Mouse (Mus musculus) intestine, embryonic 15.5 days (tissue): ENCODE data around the gene Nhsl1. TPM values are rescaled to one million over a fixed set of nuclear protein-coding genes. Genes with fewer than 3 reads are reported as not detected.

Experiments
- ATAC-seq: fragments of 200-750 bp; cut with Nextera tagmentation; 2 replicates; pipeline ENCODE4 v1.8.0; 2017; ENCODE audit warnings: moderate TSS enrichment, moderate library complexity
- H3K27ac ChIP-seq: fragments of 300-500 bp; sonication (generic); 2 replicates; pipeline ENCODE4 v1.5.1; 2015; ENCODE audit warnings: mild to moderate bottlenecking, inconsistent platforms
- H3K27me3 ChIP-seq: fragments of 300-500 bp; sonication (generic); replicated peaks from 2 replicates; pipeline ENCODE4 v1.6.1; 2015; ENCODE audit warnings: inconsistent platforms
- H3K36me3 ChIP-seq: fragments of 300-500 bp; sonication (generic); 2 replicates; pipeline ENCODE4 v1.6.1; 2015; ENCODE audit warnings: inconsistent platforms
- H3K4me1 ChIP-seq: fragments of 300-500 bp; sonication (generic); replicated peaks from 2 replicates; pipeline ENCODE4 v1.6.1; 2015; ENCODE audit warnings: inconsistent platforms
- H3K4me2 ChIP-seq: fragments of 300-500 bp; sonication (generic); replicated peaks from 2 replicates; pipeline ENCODE4 v1.6.1; 2015; ENCODE audit warnings: mild to moderate bottlenecking, inconsistent platforms
- H3K4me3 ChIP-seq: fragments of 300-500 bp; sonication (generic); replicated peaks from 2 replicates; pipeline ENCODE4 v1.5.1; 2015; ENCODE audit warnings: inconsistent platforms
- H3K9ac ChIP-seq: fragments of 300-500 bp; sonication (generic); 2 replicates; pipeline ENCODE4 v1.6.1; 2015; ENCODE audit warnings: inconsistent platforms
- H3K9me3 ChIP-seq: fragments of 300-500 bp; sonication (generic); 2 replicates; pipeline ENCODE4 v1.6.1; 2016; ENCODE audit warnings: inconsistent platforms
- WGBS: fragments of 180-500 bp; shearing (Covaris S2); methylation state at CpG from one replicate; pipeline ENCODE4 v1.1.7; 2015; 5-methylcytosine and 5-hydroxymethylcytosine counted together
- polyA plus RNA-seq: library from polyadenylated mRNA; unstranded; fragments of >200 nt; fragmentation: Nextera tagmentation; extraction: Ambion mirVana; gene quantifications from 2 replicates; pipeline ENCODE4 v1.2.1, GENCODE M21; 2015

The Nhsl1 gene
- polyA plus RNA-seq, 1 experiment from 2014 or later, result 10.0 TPM

GRCm38 (mm10) chr10:18461336-18461735, 142.6 kb downstream of the Nhsl1 start:
- no peak overlapping the region for H3K4me2 ChIP-seq
- 0 out of 2 replicates have a peak, but pooled peaks cover 2% of the 10 kb centered on the region for H3K4me1 ChIP-seq
- no peak overlapping the region for H3K4me3 ChIP-seq
- 90% methylated on average over 13 of the region's 13 CpGs for WGBS
- no peaks in the 10 kb centered on the region for H3K36me3 ChIP-seq
- H3K27me3 ChIP-seq, result no peaks in the 10 kb centered on the region
- no peak overlapping the region for H3K27ac ChIP-seq
- ATAC-seq, result no peak
- no peaks in the 10 kb centered on the region for H3K9me3 ChIP-seq
- H3K9ac ChIP-seq, result no peak overlapping the region

- Histone ChIP-seq H3K27me3 (no peaks in the 10 kb centered on the region), H3K4me2 (peak overlapping the region; percentile 37), H3K4me3 (no peak overlapping the region), H3K9me3 (no peaks in the 10 kb centered on the region), H3K27ac (peak overlapping the region; percentile 71), H3K9ac (no peak overlapping the region), H3K4me1 (peaks cover 7% of the 10 kb centered on the region; the same call in 1 of the 2 replicates), H3K36me3 (no peaks in the 10 kb centered on the region)
- 61% methylated on average over 23 of the region's 23 CpGs for WGBS
- ATAC-seq, result peak; percentile 93
These were observed 144.5 kb downstream of the Nhsl1 start for GRCm38 (mm10) chr10:18463071-18463841.

- H3K4me1 ChIP-seq, result peaks cover 12% of the 10 kb centered on the region; the same call in 1 of the 2 replicates
- peak overlapping the region; percentile 78 for H3K27ac ChIP-seq
- ATAC-seq, result peak; percentile 64
- H3K36me3 ChIP-seq, result no peaks in the 10 kb centered on the region
- no peak overlapping the region for H3K4me3 ChIP-seq
- no peaks in the 10 kb centered on the region for H3K27me3 ChIP-seq
- 34% methylated on average over 4 of the region's 4 CpGs for WGBS
- no peaks in the 10 kb centered on the region for H3K9me3 ChIP-seq
- 0 out of 2 replicates have a peak overlapping the region, but pooled peaks have one; percentile 44 for H3K4me2 ChIP-seq
- no peak overlapping the region for H3K9ac ChIP-seq
These were observed 149.6 kb downstream of the Nhsl1 start for GRCm38 (mm10) chr10:18468396-18468795.

- Histone ChIP-seq H3K4me1 (peaks cover 12% of the 10 kb centered on the region; the same call in 1 of the 2 replicates), H3K9me3 (no peaks in the 10 kb centered on the region), H3K9ac (no peak overlapping the region), H3K27ac (peak overlapping the region; percentile 78), H3K36me3 (no peaks in the 10 kb centered on the region), H3K4me3 (peak overlapping the region; percentile 0; the same call in 1 of the 2 replicates), H3K27me3 (no peaks in the 10 kb centered on the region), H3K4me2 (peak overlapping the region; percentile 44)
- peak; percentile 85 for ATAC-seq
- 2% methylated on average over 17 of the region's 17 CpGs for WGBS
These were observed 150.7 kb downstream of the Nhsl1 start for GRCm38 (mm10) chr10:18469279-18470135.

- no peaks in the 10 kb centered on the region for H3K36me3 ChIP-seq
- peak overlapping the region; percentile 26 for H3K4me3 ChIP-seq
- H3K27ac ChIP-seq, result peak overlapping the region; percentile 36; the same call in 1 of the 2 replicates
- H3K4me1 ChIP-seq, result peaks cover 10% of the 10 kb centered on the region; the same call in 1 of the 2 replicates
- no peaks in the 10 kb centered on the region for H3K9me3 ChIP-seq
- no peak for ATAC-seq
- WGBS, result 57% methylated on average over 20 of the region's 20 CpGs
- H3K4me2 ChIP-seq, result peak overlapping the region; percentile 44
- H3K27me3 ChIP-seq, result no peaks in the 10 kb centered on the region
- H3K9ac ChIP-seq, result peak overlapping the region; percentile 21; the same call in 1 of the 2 replicates
These were observed 151.7 kb downstream of the Nhsl1 start for GRCm38 (mm10) chr10:18470351-18471060.

GRCm38 (mm10) chr10:18471648-18472047, 152.9 kb downstream of the Nhsl1 start:
- no peaks in the 10 kb centered on the region for H3K27me3 ChIP-seq
- peak overlapping the region; percentile 44; the same call in 1 of the 2 replicates for H3K4me2 ChIP-seq
- ATAC-seq, result no peak; the same call in 1 of the 2 replicates
- no peaks in the 10 kb centered on the region for H3K9me3 ChIP-seq
- H3K27ac ChIP-seq, result no peak overlapping the region
- H3K36me3 ChIP-seq, result no peaks in the 10 kb centered on the region
- 74% methylated on average over 5 of the region's 5 CpGs for WGBS
- H3K9ac ChIP-seq, result no peak overlapping the region
- peaks cover 10% of the 10 kb centered on the region; the same call in 1 of the 2 replicates for H3K4me1 ChIP-seq
- H3K4me3 ChIP-seq, result no peak overlapping the region

- Histone ChIP-seq H3K9ac (no peak overlapping the region), H3K4me3 (no peak overlapping the region), H3K27ac (no peak overlapping the region), H3K9me3 (no peaks in the 10 kb centered on the region), H3K4me2 (no peak overlapping the region), H3K4me1 (no peaks in the 10 kb centered on the region), H3K36me3 (no peaks in the 10 kb centered on the region), H3K27me3 (no peaks in the 10 kb centered on the region)
- WGBS, result 81% methylated on average over 6 of the region's 6 CpGs
- no peak for ATAC-seq
These were observed 156.3 kb downstream of the Nhsl1 start for GRCm38 (mm10) chr10:18475126-18475525.

GRCm38 (mm10) chr10:18478294-18478693, 159.5 kb downstream of the Nhsl1 start:
- 89% methylated on average over 4 of the region's 4 CpGs for WGBS
- H3K4me1 ChIP-seq, result no peaks in the 10 kb centered on the region; the same call in 1 of the 2 replicates
- no peak overlapping the region for H3K4me3 ChIP-seq
- H3K9ac ChIP-seq, result no peak overlapping the region
- no peaks in the 10 kb centered on the region for H3K36me3 ChIP-seq
- no peaks in the 10 kb centered on the region for H3K9me3 ChIP-seq
- H3K4me2 ChIP-seq, result no peak overlapping the region
- H3K27ac ChIP-seq, result no peak overlapping the region
- no peaks in the 10 kb centered on the region for H3K27me3 ChIP-seq
- ATAC-seq, result no peak

- no peak for ATAC-seq
- Histone ChIP-seq H3K9me3 (no peaks in the 10 kb centered on the region), H3K27ac (no peak overlapping the region), H3K4me1 (no peaks in the 10 kb centered on the region; the same call in 1 of the 2 replicates), H3K27me3 (no peaks in the 10 kb centered on the region), H3K4me2 (no peak overlapping the region), H3K9ac (no peak overlapping the region), H3K36me3 (no peaks in the 10 kb centered on the region), H3K4me3 (no peak overlapping the region)
- WGBS, result 91% methylated on average over 3 of the region's 3 CpGs
These were observed 160.5 kb downstream of the Nhsl1 start for GRCm38 (mm10) chr10:18479285-18479684.

GRCm38 (mm10) chr10:18480836-18481235, 162.1 kb downstream of the Nhsl1 start:
- Histone ChIP-seq H3K9ac (no peak overlapping the region), H3K27me3 (no peaks in the 10 kb centered on the region), H3K4me3 (no peak overlapping the region), H3K36me3 (no peaks in the 10 kb centered on the region), H3K4me2 (no peak overlapping the region), H3K27ac (no peak overlapping the region), H3K9me3 (no peaks in the 10 kb centered on the region), H3K4me1 (no peaks in the 10 kb centered on the region; the same call in 1 of the 2 replicates)
- ATAC-seq, result no peak
- 81% methylated on average over 10 of the region's 10 CpGs for WGBS

GRCm38 (mm10) chr10:18482558-18483141, 163.9 kb downstream of the Nhsl1 start:
- Histone ChIP-seq H3K4me3 (no peak overlapping the region), H3K9me3 (no peaks in the 10 kb centered on the region), H3K36me3 (no peaks in the 10 kb centered on the region), H3K4me1 (no peaks in the 10 kb centered on the region; the same call in 1 of the 2 replicates), H3K9ac (no peak overlapping the region), H3K27ac (no peak overlapping the region), H3K27me3 (no peaks in the 10 kb centered on the region), H3K4me2 (no peak overlapping the region)
- WGBS, result 45% methylated on average over 4 of the region's 4 CpGs
- ATAC-seq, result no peak
